Mouse (Mus musculus) kidney, postnatal 25 days (tissue): ENCODE measurements around the gene Prss29.

Source experiments
- DNase-seq, 2 experiments: peaks; one replicate each; pipeline ENCODE4 v3.0.0; 2021; ENCODE audit warnings: mixed read lengths in 2 of 2

Prss29 gene

DNA sequence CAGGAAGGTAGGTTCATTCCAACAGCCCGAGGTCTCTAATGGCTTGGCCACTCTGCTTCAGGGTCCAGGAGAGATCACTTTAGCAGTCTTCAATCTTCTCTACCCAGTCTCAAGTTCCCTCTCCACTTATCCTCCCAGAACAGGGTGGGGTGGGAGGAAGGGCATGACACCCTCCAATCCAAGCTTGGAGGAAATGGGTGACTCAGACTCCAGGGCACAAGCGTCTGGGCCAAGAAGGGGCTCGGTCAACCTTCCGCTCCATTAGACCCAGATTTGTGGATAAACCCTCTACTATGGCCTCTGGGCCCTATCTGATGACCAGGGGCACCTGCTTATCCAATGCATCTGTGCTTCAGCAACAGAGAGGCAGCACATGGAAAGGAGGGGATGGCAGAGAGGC, 27.0 kb downstream of the Prss29 start, which contains the start of gene Tpsab1:
Gene Tpsab1 (minus strand): TSS at position 101 of the 400 bp plus-strand sequence.
- no peak for DNase-seq

DNA sequence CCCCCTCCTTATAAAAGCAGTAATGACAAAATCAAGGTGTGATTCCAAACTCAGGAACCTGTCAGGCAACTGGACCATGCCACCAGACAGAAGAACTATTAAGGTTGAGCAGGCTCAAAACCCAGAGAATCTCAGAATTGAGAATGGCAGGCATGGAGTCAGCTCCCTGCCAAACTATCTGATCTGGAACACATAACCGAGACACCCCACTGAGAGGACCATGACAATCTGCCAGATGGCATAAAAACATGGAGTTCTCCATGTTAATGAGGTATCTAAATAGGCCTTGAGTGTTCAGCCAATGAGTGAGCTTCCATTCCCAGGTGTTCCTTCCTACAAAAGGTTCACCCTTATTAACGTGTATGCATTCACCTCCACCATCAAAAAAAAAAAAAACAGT, 42.8 kb downstream of the Prss29 start:
- DNase-seq = no peak

DNA sequence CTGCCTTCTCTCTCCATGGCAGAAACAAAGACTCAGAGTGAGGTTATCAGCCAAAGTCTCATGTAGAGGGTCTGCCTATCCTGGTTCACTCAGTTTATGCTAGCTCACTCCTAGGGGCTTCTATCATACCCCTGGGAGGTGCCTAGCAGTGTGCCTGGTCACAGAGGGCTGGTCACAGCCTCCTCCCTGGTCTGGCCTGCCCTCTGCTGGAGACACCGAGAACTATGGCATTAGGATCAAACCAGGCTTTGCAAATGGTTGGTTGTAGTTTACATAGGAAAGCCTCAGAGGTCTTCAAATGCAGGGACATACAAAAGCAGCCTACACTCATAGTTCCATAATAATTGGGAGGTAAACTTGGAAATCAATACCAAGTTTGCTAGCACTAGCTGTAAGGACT, 45.3 kb downstream of the Prss29 start:
- DNase-seq = peak; percentile 53 to 60

DNA sequence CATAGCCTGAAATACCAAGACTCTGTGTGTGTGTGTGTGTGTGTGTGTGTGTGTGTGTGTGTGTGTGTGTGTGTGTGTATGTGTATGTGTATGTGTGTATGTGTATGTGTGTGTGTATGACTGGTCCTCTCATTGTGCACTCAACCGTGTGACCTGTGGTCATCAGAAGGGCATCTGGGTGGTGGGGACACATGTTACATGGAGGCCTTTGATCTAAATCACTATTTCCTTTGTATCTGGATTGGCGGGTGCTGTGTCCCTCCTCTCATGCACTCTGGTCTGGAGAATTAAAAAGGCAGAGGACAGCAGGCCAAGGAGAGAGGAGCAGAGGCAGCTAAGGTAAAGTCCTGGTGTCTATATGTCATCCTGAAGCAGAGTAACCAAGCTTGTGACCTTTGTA, 47.6 kb downstream of the Prss29 start, which contains the start of gene Tpsb2:
Gene Tpsb2 (plus strand): TSS at position 301 of the 400 bp plus-strand sequence.
- DNase-seq = no peak

DNA sequence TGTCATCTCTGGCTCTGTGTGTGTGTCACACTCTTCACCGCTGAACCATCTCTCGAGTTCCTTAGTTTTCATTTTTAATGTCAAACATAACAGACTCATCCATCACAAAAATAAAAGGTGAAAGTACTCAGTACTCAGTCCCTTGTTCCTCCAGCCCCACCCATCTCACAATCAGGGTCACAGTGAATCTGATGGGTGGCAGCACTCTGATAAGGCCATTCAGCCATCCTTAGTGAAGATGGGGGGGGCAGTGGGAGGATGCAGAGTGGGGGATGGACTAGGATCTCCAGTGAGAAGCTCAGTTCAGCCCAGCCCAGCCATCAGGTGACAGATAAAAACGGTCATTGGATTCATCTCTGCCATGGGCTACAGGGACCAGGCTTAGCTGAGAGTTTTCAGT, 50.5 kb downstream of the Prss29 start, which contains the start of gene Tpsg1:
Gene Tpsg1 (plus strand): TSS at position 301 of the 400 bp plus-strand sequence.
- no peak for DNase-seq
